In genomic region chr10:75530322-75530721, GRCm38 (mm10) we compare ENCODE assay signal across 20 mouse cellular contexts. TPM values are rescaled to one million over a fixed set of nuclear protein-coding genes. Genes with fewer than 3 reads are reported as not detected.
"Had no signal": no experiment of that assay in that cellular context is flagged by ENCODE, and none has a peak within 500 bp of the region (broad histone marks: within the 10 kb centered on the region; RNA-seq: fewer than 3 reads in every experiment).

No protein-coding gene starts in this region.

- H3K4me1 ChIP-seq: midbrain, embryonic 10.5 days; midbrain, embryonic 13.5 days; midbrain, embryonic 15.5 days; neural tube, embryonic 13.5 days; neural tube, embryonic 15.5 days had no signal

- H3K9me3 ChIP-seq: liver, embryonic 12.5 days; midbrain, embryonic 10.5 days; midbrain, embryonic 13.5 days; midbrain, embryonic 15.5 days; neural tube, embryonic 13.5 days; neural tube, embryonic 15.5 days had no signal

- H3K27ac ChIP-seq: liver, embryonic 12.5 days; liver, embryonic 14.5 days; midbrain, embryonic 10.5 days; midbrain, embryonic 13.5 days; midbrain, embryonic 15.5 days; neural tube, embryonic 13.5 days; neural tube, embryonic 15.5 days had no signal

- H3K4me2 ChIP-seq: liver, embryonic 12.5 days; lung, embryonic 14.5 days; midbrain, embryonic 13.5 days; midbrain, embryonic 15.5 days; neural tube, embryonic 13.5 days; neural tube, embryonic 15.5 days had no signal

- H3K4me3 ChIP-seq: liver, embryonic 12.5 days; midbrain, embryonic 10.5 days; midbrain, embryonic 13.5 days; midbrain, embryonic 15.5 days; neural tube, embryonic 13.5 days; neural tube, embryonic 15.5 days had no signal

- H3K9ac ChIP-seq: liver, embryonic 12.5 days; liver, embryonic 14.5 days; lung, embryonic 14.5 days; midbrain, embryonic 13.5 days; midbrain, embryonic 15.5 days; neural tube, embryonic 13.5 days; neural tube, embryonic 15.5 days had no signal

- DNase-seq: lung, adult 18-20 months; lung, embryonic 14.5 days; lung, postnatal 10 days; lung, postnatal 4 days; retina, postnatal 1 day; right cerebral cortex, adult 18-20 months; right cerebral cortex, postnatal 25 days; right cerebral cortex, postnatal 4 days; thymus, adult 18-20 months; thymus, postnatal 14 days; thymus, postnatal 36 days had no signal

- H3K27me3 ChIP-seq: liver, embryonic 12.5 days; midbrain, embryonic 13.5 days; midbrain, embryonic 15.5 days; neural tube, embryonic 13.5 days; neural tube, embryonic 15.5 days had no signal

- ATAC-seq: liver, embryonic 12.5 days; midbrain, embryonic 13.5 days; midbrain, embryonic 15.5 days had no signal

RNA-seq across cellular contexts. Expression of gene Lrrc75b, which starts 29.8 kb away (rescaled TPM):
- total RNA-seq: megakaryocyte-erythroid progenitor cell, adult 5-6 weeks; monocyte, adult 5-6 weeks had no signal

RNA-seq across cellular contexts. Expression of gene Ggt1, which starts 31.1 kb away (rescaled TPM):
- total RNA-seq: monocyte, adult 5-6 weeks had no signal
